Mouse (Mus musculus) kidney, adult 2 months (tissue): ENCODE measurements around the gene Atf6b.

ENCODE experiments used
- CTCF ChIP-seq: fragments of 200-500 bp; conservative IDR thresholded peaks from 2 replicates; pipeline ENCODE4 v1.5.1; 2011; ENCODE audit warnings: low read depth, mild to moderate bottlenecking, control low read depth, low read length, moderate library complexity, mixed read lengths; ENCODE audit not compliant: insufficient read depth, insufficient read length
- POLR2A ChIP-seq: fragments of 200-500 bp; IDR thresholded peaks from one replicate; pipeline ENCODE4 v1.6.1; 2011; ENCODE audit warnings: low read depth, low read length, control low read depth

GRCm38 (mm10) chr17:34683179-34683578, 36.2 kb downstream of the Atf6b start:
- TF ChIP-seq CTCF, result no peak
- TF ChIP-seq POLR2A, result no peak
